In genomic region chr4:35560004-35560403, GRCm38 (mm10) we compare ENCODE assay signal across 16 mouse cellular contexts.
"Had no signal": no experiment of that assay in that cellular context is flagged by ENCODE, and none has a peak within 500 bp of the region (broad histone marks: within the 10 kb centered on the region; RNA-seq: fewer than 3 reads in every experiment).

No protein-coding gene starts in this region.

- H3K4me1 ChIP-seq: neural tube, embryonic 13.5 days; neural tube, embryonic 15.5 days; stomach, embryonic 15.5 days had no signal

- DNase-seq: retina, postnatal 1 day; right cerebral cortex, adult 18-20 months; right cerebral cortex, postnatal 14 days; right cerebral cortex, postnatal 25 days; right cerebral cortex, postnatal 4 days; spleen, adult 18-20 months; thymus, adult 18-20 months; thymus, adult 2 months; thymus, postnatal 14 days; thymus, postnatal 25 days; thymus, postnatal 36 days; thymus, postnatal 4 days had no signal

- H3K27ac ChIP-seq: neural tube, embryonic 13.5 days; neural tube, embryonic 15.5 days; stomach, embryonic 15.5 days; stomach, postnatal 0 days had no signal

- H3K27me3 ChIP-seq: neural tube, embryonic 13.5 days; neural tube, embryonic 15.5 days; stomach, embryonic 15.5 days had no signal

- H3K36me3 ChIP-seq: neural tube, embryonic 13.5 days; neural tube, embryonic 15.5 days; stomach, embryonic 15.5 days had no signal

- H3K9ac ChIP-seq: neural tube, embryonic 13.5 days; neural tube, embryonic 15.5 days; stomach, embryonic 15.5 days had no signal

- H3K4me3 ChIP-seq: neural tube, embryonic 13.5 days; neural tube, embryonic 15.5 days; stomach, embryonic 15.5 days had no signal

- H3K9me3 ChIP-seq: neural tube, embryonic 13.5 days; neural tube, embryonic 15.5 days; stomach, embryonic 15.5 days had no signal
